Mouse (Mus musculus) MEL (cell line): ENCODE measurements around the gene Tmem158.
A peak's percentile ranks its signal among the peaks of the same experiment; 100 is the strongest.

ENCODE experiments used
- CTCF ChIP-seq, 3 experiments: IDR thresholded peaks in 2 of 3; conservative IDR thresholded peaks in 1 of 3; 2 replicates each; pipeline ENCODE4 v1.5.1; 2011 to 2012; ENCODE audit warnings: low read length in 3 of 3, low read depth in 2 of 3, mild to moderate bottlenecking in 2 of 3, improper control_type of control experiment in 1 of 3, inconsistent platforms in 1 of 3, mixed read lengths in 1 of 3, moderate library complexity in 1 of 3; ENCODE audit not compliant: control insufficient read depth in 1 of 3, insufficient read depth in 1 of 3, poor library complexity in 1 of 3, severe bottlenecking in 1 of 3
- E2F4 ChIP-seq: IDR thresholded peaks from 2 replicates; pipeline ENCODE4 v1.6.1; 2011; ENCODE audit warnings: low read depth, low read length, improper control_type of control experiment, borderline replicate concordance
- HCFC1 ChIP-seq: IDR thresholded peaks from 2 replicates; pipeline ENCODE4 v1.6.1; 2012; ENCODE audit warnings: low read depth, mild to moderate bottlenecking, inconsistent platforms, low read length, improper control_type of control experiment, moderate library complexity
- POLR2AphosphoS2 ChIP-seq: IDR thresholded peaks from 2 replicates; pipeline ENCODE4 v1.6.1; 2011; ENCODE audit warnings: low read length, improper control_type of control experiment

GRCm38 (mm10) chr9:123271552-123271951 is 11.0 kb upstream of the Tmem158 start:
- TF ChIP-seq CTCF (IDR thresholded peaks at IDR 0.05 in 2 of 3, conservative IDR thresholded peaks at IDR 0.05 in 1 of 3; ENCODE audit: control insufficient read depth in 1 of 3, insufficient read depth in 1 of 3, low read depth in 2 of 3, low read length in 3 of 3, poor library complexity in 1 of 3, severe bottlenecking in 1 of 3) (no peak), E2F4 (no peak), HCFC1 (0 out of 2 replicates have a peak, but pooled peaks have one; percentile 11), POLR2AphosphoS2 (no peak)
